Mouse (Mus musculus): Measurements from ENCODE around the gene Cfap20. TPM values are rescaled to one million over a fixed set of nuclear protein-coding genes. Genes with fewer than 3 reads are reported as not detected.

Cfap20 gene
- polyA plus RNA-seq, 1 experiment from 2014 or later = 149 TPM

DNA sequence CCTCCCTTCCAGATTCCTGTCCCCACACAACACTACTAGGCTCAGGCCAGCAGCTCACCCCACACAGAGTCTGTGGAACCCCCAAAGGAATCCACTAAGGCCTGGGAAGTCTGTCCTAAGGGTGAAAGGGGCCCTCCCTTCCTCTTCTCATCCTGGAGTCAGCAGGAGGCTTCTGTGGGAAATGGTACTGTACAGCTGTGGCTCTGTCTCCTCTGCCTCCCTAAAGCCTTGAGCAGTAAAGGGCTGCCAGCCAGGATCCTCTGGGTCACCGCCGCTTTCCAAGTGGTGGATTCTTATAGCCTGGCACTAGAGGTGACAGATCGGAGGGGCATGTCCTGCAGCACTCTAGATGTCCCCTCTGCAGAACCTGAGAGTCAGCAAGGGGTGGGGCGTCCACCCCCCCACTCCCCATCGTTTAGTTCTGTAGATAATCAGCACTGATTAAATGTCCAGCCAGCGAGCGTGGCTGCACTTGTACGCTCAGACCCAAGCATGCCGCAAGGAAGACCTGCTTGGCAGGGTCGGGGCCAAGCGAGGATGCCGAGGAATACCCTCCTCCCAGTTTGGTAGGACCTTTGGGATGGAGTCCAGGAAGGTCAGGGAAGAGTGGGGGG, 61.2 kb downstream of the Cfap20 start:
- no peaks in the 10 kb centered on the region for H3K9me3 ChIP-seq (ENCODE audit: control insufficient read depth, low read length)
- H3K4me1 ChIP-seq (replicated peaks; ENCODE audit: control insufficient read depth, insufficient read depth, low read length) = peaks cover 22% of the 10 kb centered on the region
- no peak overlapping the region for H3K27ac ChIP-seq (ENCODE audit: low read length)
- H3K27me3 ChIP-seq (ENCODE audit: control insufficient read depth, insufficient read depth, low read depth, low read length) = no peaks in the 10 kb centered on the region
- H3K36me3 ChIP-seq (ENCODE audit: control insufficient read depth, insufficient read depth, low read length) = peaks cover 6% of the 10 kb centered on the region
- no peak overlapping the region for H3K9ac ChIP-seq (ENCODE audit: low read length)
- no peak overlapping the region for H3K4me2 ChIP-seq (ENCODE audit: low read depth, low read length)
- no peak for ATAC-seq (ENCODE audit: low read depth)
- 57% methylated on average over 12 of the region's 12 CpGs for WGBS
- H3K4me3 ChIP-seq (ENCODE audit: low read length) = no peak overlapping the region

Other genes starting within 250 kb of the Cfap20 start
- gene Kifc3, start 232.1 kb downstream of the Cfap20 start, polyA plus RNA-seq (2015; fragmentation: Nextera tagmentation; extraction: Ambion mirVana) = 16.2 and 16.8 TPM in 2 replicates
- 0.94 and 1.6 TPM in 2 replicates for gene Cngb1, start 128.3 kb downstream of the Cfap20 start, polyA plus RNA-seq (2015; fragmentation: Nextera tagmentation; extraction: Ambion mirVana)
- 0.45 and 0.80 TPM in 2 replicates for gene Tepp, start 124.3 kb downstream of the Cfap20 start, polyA plus RNA-seq (2015; fragmentation: Nextera tagmentation; extraction: Ambion mirVana)
- gene Zfp319, start 102.9 kb downstream of the Cfap20 start, polyA plus RNA-seq (2015; fragmentation: Nextera tagmentation; extraction: Ambion mirVana) = 8.5 and 9.8 TPM in 2 replicates
- gene Usb1, start 102.6 kb downstream of the Cfap20 start, polyA plus RNA-seq (2015; fragmentation: Nextera tagmentation; extraction: Ambion mirVana) = 39.6 and 45.5 TPM in 2 replicates
- gene Mmp15, start 82.6 kb downstream of the Cfap20 start, polyA plus RNA-seq (2015; fragmentation: Nextera tagmentation; extraction: Ambion mirVana) = 13.1 and 14.1 TPM in 2 replicates
- gene Csnk2a2, start 55.2 kb upstream of the Cfap20 start, polyA plus RNA-seq (2015; fragmentation: Nextera tagmentation; extraction: Ambion mirVana) = 8.4 and 8.8 TPM in 2 replicates
- 6.3 and 9.8 TPM in 2 replicates for gene Ccdc113, start 99.2 kb upstream of the Cfap20 start, polyA plus RNA-seq (2015; fragmentation: Nextera tagmentation; extraction: Ambion mirVana)
- gene Prss54, start 141.5 kb upstream of the Cfap20 start, polyA plus RNA-seq (2015; fragmentation: Nextera tagmentation; extraction: Ambion mirVana) = not detected in 2 replicates
- gene Gins3, start 198.6 kb upstream of the Cfap20 start, polyA plus RNA-seq (2015; fragmentation: Nextera tagmentation; extraction: Ambion mirVana) = 20.7 and 21.6 TPM in 2 replicates
- 19.8 and 21.1 TPM in 2 replicates for gene Ndrg4, start 242.1 kb upstream of the Cfap20 start, polyA plus RNA-seq (2015; fragmentation: Nextera tagmentation; extraction: Ambion mirVana)

Data from lung, embryonic 16.5 days (tissue).